Mouse (Mus musculus) megakaryocyte, embryonic 14.5 days (primary cell): ENCODE data around the gene Rasgef1b. TPM values are rescaled to one million over a fixed set of nuclear protein-coding genes. Genes with fewer than 3 reads are reported as not detected.

Experiments used
- H3K27me3 ChIP-seq: replicated peaks from 2 replicates; pipeline ENCODE3; 2012; ENCODE audit warnings: inconsistent platforms
- H3K36me3 ChIP-seq: replicated peaks from 2 replicates; pipeline ENCODE3; 2012; ENCODE audit warnings: low read length, inconsistent platforms, mixed read lengths
- H3K4me1 ChIP-seq: 2 replicates; pipeline ENCODE4 v1.6.1; 2012; ENCODE audit warnings: inconsistent platforms
- H3K4me3 ChIP-seq: replicated peaks from 2 replicates; pipeline ENCODE3; 2012; ENCODE audit warnings: moderate library complexity, mild to moderate bottlenecking, inconsistent platforms
- H3K9me3 ChIP-seq: 2 replicates; pipeline ENCODE4 v1.6.1; 2012; ENCODE audit warnings: inconsistent platforms
- FLI1 ChIP-seq: IDR thresholded peaks from 2 replicates; pipeline ENCODE4 v1.6.1; 2012; ENCODE audit warnings: low read length, inconsistent platforms, mixed read lengths
- GATA1 ChIP-seq: IDR thresholded peaks from 3 replicates; pipeline ENCODE4 v1.6.1; 2012; ENCODE audit warnings: mixed read lengths, low read length, inconsistent platforms, borderline replicate concordance
- polyA plus RNA-seq: library from polyadenylated mRNA; stranded (reverse); fragments of >175 nt; gene quantifications from 2 replicates; pipeline ENCODE4 v1.2.3, GENCODE M21; 2012; ENCODE audit warnings: low replicate concordance; ENCODE audit not compliant: insufficient read depth

The Rasgef1b gene
- polyA plus RNA-seq, 1 experiment: 2.9 TPM

GRCm38 (mm10) chr5:99203475-99203874, 525.4 kb downstream of the Rasgef1b start:
- H3K9me3 ChIP-seq: peaks cover 9% of the 10 kb centered on the region
- peaks cover 29% of the 10 kb centered on the region for H3K27me3 ChIP-seq
- H3K4me1 ChIP-seq: peaks cover 11% of the 10 kb centered on the region
- H3K4me3 ChIP-seq: no peak overlapping the region
- H3K36me3 ChIP-seq: no peaks in the 10 kb centered on the region
- no peak for TF ChIP-seq FLI1
- no peak for TF ChIP-seq GATA1

- Histone ChIP-seq H3K4me3 (peak overlapping the region; percentile 81), H3K4me1 (peaks cover 11% of the 10 kb centered on the region), H3K27me3 (peaks cover 26% of the 10 kb centered on the region), H3K9me3 (peaks cover 9% of the 10 kb centered on the region), H3K36me3 (no peaks in the 10 kb centered on the region)
- no peak for TF ChIP-seq FLI1
- no peak for TF ChIP-seq GATA1
Measured at GRCm38 (mm10) chr5:99202074-99202837, 526.6 kb downstream of the Rasgef1b start.

- H3K9me3 ChIP-seq: peaks cover 5% of the 10 kb centered on the region
- H3K4me3 ChIP-seq: no peak overlapping the region
- peaks cover 7% of the 10 kb centered on the region for H3K27me3 ChIP-seq
- no peaks in the 10 kb centered on the region for H3K36me3 ChIP-seq
- TF ChIP-seq GATA1 (no peak), FLI1 (no peak)
- H3K4me1 ChIP-seq: no peaks in the 10 kb centered on the region
Measured at GRCm38 (mm10) chr5:99195436-99195835, 533.4 kb downstream of the Rasgef1b start.

GRCm38 (mm10) chr5:99190941-99191800, 537.7 kb downstream of the Rasgef1b start:
- Histone ChIP-seq H3K27me3 (peaks cover 5% of the 10 kb centered on the region), H3K9me3 (0 out of 2 replicates have a peak, but pooled peaks cover 3% of the 10 kb centered on the region), H3K36me3 (no peaks in the 10 kb centered on the region), H3K4me3 (no peak overlapping the region), H3K4me1 (no peaks in the 10 kb centered on the region)
- no peak for TF ChIP-seq GATA1
- TF ChIP-seq FLI1: no peak

GRCm38 (mm10) chr5:99183637-99184036, 545.2 kb downstream of the Rasgef1b start:
- Histone ChIP-seq H3K4me3 (no peak overlapping the region), H3K36me3 (no peaks in the 10 kb centered on the region), H3K9me3 (peaks cover 37% of the 10 kb centered on the region), H3K4me1 (no peaks in the 10 kb centered on the region), H3K27me3 (no peaks in the 10 kb centered on the region)
- TF ChIP-seq GATA1 (no peak), FLI1 (no peak)

GRCm38 (mm10) chr5:99174608-99175385, 554.1 kb downstream of the Rasgef1b start:
- H3K9me3 ChIP-seq: peaks cover 21% of the 10 kb centered on the region
- no peak overlapping the region for H3K4me3 ChIP-seq
- TF ChIP-seq FLI1: no peak
- no peak for TF ChIP-seq GATA1
- H3K36me3 ChIP-seq: no peaks in the 10 kb centered on the region
- H3K27me3 ChIP-seq: no peaks in the 10 kb centered on the region
- H3K4me1 ChIP-seq: no peaks in the 10 kb centered on the region

- no peak overlapping the region for H3K4me3 ChIP-seq
- no peak for TF ChIP-seq GATA1
- TF ChIP-seq FLI1: no peak
- no peaks in the 10 kb centered on the region for H3K4me1 ChIP-seq
- H3K9me3 ChIP-seq: no peaks in the 10 kb centered on the region
- H3K36me3 ChIP-seq: no peaks in the 10 kb centered on the region
- no peaks in the 10 kb centered on the region for H3K27me3 ChIP-seq
Measured at GRCm38 (mm10) chr5:99169836-99170235, 559.0 kb downstream of the Rasgef1b start.

GRCm38 (mm10) chr5:99167767-99168166, 561.1 kb downstream of the Rasgef1b start:
- no peaks in the 10 kb centered on the region for H3K9me3 ChIP-seq
- no peak for TF ChIP-seq FLI1
- no peak for TF ChIP-seq GATA1
- H3K4me3 ChIP-seq: no peak overlapping the region
- no peaks in the 10 kb centered on the region for H3K36me3 ChIP-seq
- no peaks in the 10 kb centered on the region for H3K27me3 ChIP-seq
- H3K4me1 ChIP-seq: no peaks in the 10 kb centered on the region

Other genes with a start within 250 kb of the Rasgef1b start
- gene Vamp9, start 177.2 kb upstream of the Rasgef1b start, polyA plus RNA-seq: not detected in 2 replicates
- 145 and 260 TPM in 2 replicates for gene Hnrnpd, start 249.9 kb upstream of the Rasgef1b start, polyA plus RNA-seq
- 2.5 TPM in 1 of 2 replicates, not detected in the other for gene 4930524J08Rik, start 250.0 kb upstream of the Rasgef1b start, polyA plus RNA-seq